Mouse (Mus musculus) kidney, embryonic 15.5 days (tissue): ENCODE results near the gene 5730409E04Rik. TPM values are rescaled to one million over a fixed set of nuclear protein-coding genes. Genes with fewer than 3 reads are reported as not detected.

ENCODE experiments used
- ATAC-seq: fragments of 200-750 bp; cut with Nextera tagmentation; replicated peaks from 2 replicates; pipeline ENCODE4 v1.8.0; 2017; ENCODE audit warnings: moderate TSS enrichment; ENCODE audit not compliant: low FRiP score
- H3K27ac ChIP-seq: fragments of 300-500 bp; sonication (generic); 2 replicates; pipeline ENCODE4 v1.5.1; 2015; ENCODE audit warnings: mild to moderate bottlenecking, inconsistent platforms
- H3K27me3 ChIP-seq: fragments of 300-500 bp; sonication (generic); 2 replicates; pipeline ENCODE4 v1.6.1; 2015; ENCODE audit warnings: inconsistent platforms
- H3K36me3 ChIP-seq: fragments of 300-500 bp; sonication (generic); 2 replicates; pipeline ENCODE4 v1.6.1; 2015; ENCODE audit warnings: inconsistent platforms
- H3K4me1 ChIP-seq: fragments of 300-500 bp; sonication (generic); 2 replicates; pipeline ENCODE4 v1.6.1; 2015; ENCODE audit warnings: inconsistent platforms
- H3K4me2 ChIP-seq: fragments of 300-500 bp; sonication (generic); 2 replicates; pipeline ENCODE4 v1.6.1; 2015; ENCODE audit warnings: moderate library complexity, mild to moderate bottlenecking, inconsistent platforms
- H3K4me3 ChIP-seq: fragments of 300-500 bp; sonication (generic); replicated peaks from 2 replicates; pipeline ENCODE4 v1.5.1; 2015; ENCODE audit warnings: mild to moderate bottlenecking, inconsistent platforms
- H3K9ac ChIP-seq: fragments of 300-500 bp; sonication (generic); 2 replicates; pipeline ENCODE4 v1.6.1; 2015; ENCODE audit warnings: mild to moderate bottlenecking, inconsistent platforms
- H3K9me3 ChIP-seq: fragments of 300-500 bp; sonication (generic); replicated peaks from 2 replicates; pipeline ENCODE4 v1.6.1; 2016; ENCODE audit warnings: inconsistent platforms
- WGBS: fragments of 180-500 bp; shearing (Covaris S2); methylation state at CpG from one replicate; pipeline ENCODE4 v1.1.7; 2015; ENCODE audit warnings: mixed read lengths; 5-methylcytosine and 5-hydroxymethylcytosine counted together
- polyA plus RNA-seq: library from polyadenylated mRNA; unstranded; fragments of >200 nt; fragmentation: Nextera tagmentation; extraction: Ambion mirVana; gene quantifications from 2 replicates; pipeline ENCODE4 v1.2.1, GENCODE M21; 2015

The 5730409E04Rik gene
- polyA plus RNA-seq, 1 experiment from 2014 or later: 2.2 TPM

GRCm38 (mm10) chr4:126604141-126604540 is 5.5 kb upstream of the 5730409E04Rik start:
- Histone ChIP-seq H3K27ac (no peak overlapping the region), H3K36me3 (no peaks in the 10 kb centered on the region), H3K27me3 (no peaks in the 10 kb centered on the region), H3K4me1 (peaks cover 16% of the 10 kb centered on the region), H3K4me2 (no peak overlapping the region), H3K9ac (no peak overlapping the region), H3K4me3 (no peak overlapping the region), H3K9me3 (no peaks in the 10 kb centered on the region)
- ATAC-seq: no peak
- WGBS: 83% methylated on average over 2 of the region's 2 CpGs

DNA sequence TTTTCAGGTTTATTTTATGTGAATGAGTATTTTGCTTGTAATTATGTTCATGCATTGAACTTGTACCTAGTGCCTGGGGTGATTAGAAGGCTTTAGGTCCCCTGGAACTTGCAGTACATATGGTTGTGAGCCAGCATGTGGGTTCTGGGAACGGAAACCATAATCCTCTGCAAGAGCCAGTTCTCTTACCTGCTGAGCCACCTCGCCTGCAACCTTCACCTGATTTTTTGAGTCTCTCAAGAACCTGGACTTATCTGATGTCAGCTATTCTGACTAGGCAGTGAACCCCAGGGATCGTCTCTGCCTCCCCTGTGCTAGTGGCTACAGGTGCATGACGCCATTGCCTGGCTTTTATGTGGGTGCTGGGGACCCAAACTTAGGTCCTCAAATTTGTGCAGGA is 3.9 kb upstream of the 5730409E04Rik start:
- H3K4me3 ChIP-seq: no peak overlapping the region
- H3K36me3 ChIP-seq: no peaks in the 10 kb centered on the region
- peaks cover 16% of the 10 kb centered on the region for H3K4me1 ChIP-seq
- H3K4me2 ChIP-seq: no peak overlapping the region
- WGBS: 88% methylated on average over 4 of the region's 4 CpGs
- H3K9ac ChIP-seq: no peak overlapping the region
- H3K27me3 ChIP-seq: no peaks in the 10 kb centered on the region
- H3K27ac ChIP-seq: no peak overlapping the region
- ATAC-seq: no peak
- no peaks in the 10 kb centered on the region for H3K9me3 ChIP-seq

GRCm38 (mm10) chr4:126611991-126612390 is 2.4 kb downstream of the 5730409E04Rik start:
- H3K27me3 ChIP-seq: no peaks in the 10 kb centered on the region
- WGBS: 91% methylated on average over 17 of the region's 17 CpGs
- H3K9ac ChIP-seq: no peak overlapping the region
- no peak overlapping the region for H3K4me3 ChIP-seq
- H3K9me3 ChIP-seq: no peaks in the 10 kb centered on the region
- peaks cover 9% of the 10 kb centered on the region; the same call in 1 of the 2 replicates for H3K36me3 ChIP-seq
- H3K4me1 ChIP-seq: peaks cover 3% of the 10 kb centered on the region; the same call in 1 of the 2 replicates
- H3K27ac ChIP-seq: no peak overlapping the region
- no peak for ATAC-seq
- no peak overlapping the region for H3K4me2 ChIP-seq

GRCm38 (mm10) chr4:126616312-126616711 is 6.7 kb downstream of the 5730409E04Rik start:
- no peak overlapping the region for H3K27ac ChIP-seq
- ATAC-seq: no peak
- 81% methylated on average over 4 of the region's 4 CpGs for WGBS
- peaks cover 30% of the 10 kb centered on the region for H3K27me3 ChIP-seq
- H3K9me3 ChIP-seq: no peaks in the 10 kb centered on the region
- H3K4me3 ChIP-seq: no peak overlapping the region
- no peak overlapping the region for H3K4me2 ChIP-seq
- H3K4me1 ChIP-seq: peaks cover 9% of the 10 kb centered on the region
- no peak overlapping the region for H3K9ac ChIP-seq
- peaks cover 9% of the 10 kb centered on the region; the same call in 1 of the 2 replicates for H3K36me3 ChIP-seq

- no peak for ATAC-seq
- H3K4me1 ChIP-seq: peaks cover 9% of the 10 kb centered on the region
- H3K27me3 ChIP-seq: peaks cover 44% of the 10 kb centered on the region
- no peak overlapping the region for H3K27ac ChIP-seq
- H3K4me3 ChIP-seq: peak overlapping the region; percentile 39
- peak overlapping the region; percentile 67 for H3K4me2 ChIP-seq
- H3K9me3 ChIP-seq: no peaks in the 10 kb centered on the region
- 2% methylated on average over 32 of the region's 33 CpGs for WGBS
- peak overlapping the region; percentile 30 for H3K9ac ChIP-seq
- no peaks in the 10 kb centered on the region for H3K36me3 ChIP-seq
Observed at GRCm38 (mm10) chr4:126619691-126620330, 10.2 kb downstream of the 5730409E04Rik start.

DNA sequence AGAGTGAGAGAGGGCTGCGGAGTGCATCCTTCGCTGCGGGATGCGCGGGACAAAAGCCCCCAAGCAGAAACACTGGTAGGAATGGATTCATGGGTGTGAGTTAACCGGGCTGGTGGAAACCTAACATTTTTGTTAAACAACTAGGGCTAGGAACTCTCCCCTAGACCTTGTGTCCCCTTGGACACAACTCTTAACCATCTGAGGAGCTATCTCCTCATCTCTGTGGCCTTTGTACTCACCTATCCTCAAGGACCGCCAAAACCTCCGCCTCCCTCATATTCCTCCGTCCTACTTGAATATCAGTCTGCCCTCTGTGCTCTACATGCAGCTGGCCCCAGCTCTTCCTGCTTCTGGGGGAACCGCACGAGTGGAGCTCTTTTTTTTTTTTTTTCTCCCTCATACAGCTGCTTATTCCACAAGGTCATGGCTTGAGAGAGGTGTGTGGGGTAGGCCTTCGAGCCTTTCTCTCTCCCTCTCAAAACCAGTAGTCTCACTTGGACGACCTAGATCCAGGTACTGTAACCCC is 10.8 kb downstream of the 5730409E04Rik start:
- no peaks in the 10 kb centered on the region for H3K9me3 ChIP-seq
- H3K4me1 ChIP-seq: peaks cover 9% of the 10 kb centered on the region
- ATAC-seq: no peak
- H3K36me3 ChIP-seq: no peaks in the 10 kb centered on the region
- peak overlapping the region; percentile 67 for H3K4me2 ChIP-seq
- H3K9ac ChIP-seq: peak overlapping the region; percentile 30; the same call in 1 of the 2 replicates
- H3K27ac ChIP-seq: no peak overlapping the region
- peaks cover 44% of the 10 kb centered on the region for H3K27me3 ChIP-seq
- peak overlapping the region; percentile 39 for H3K4me3 ChIP-seq
- whole genome bisulfite sequencing: 23% methylated on average over 13 of the region's 13 CpGs

- WGBS: 2% methylated on average over 23 of the region's 23 CpGs
- H3K36me3 ChIP-seq: no peaks in the 10 kb centered on the region
- peak overlapping the region; percentile 6; the same call in 1 of the 2 replicates for H3K27ac ChIP-seq
- H3K27me3 ChIP-seq: peaks cover 10% of the 10 kb centered on the region
- peaks cover 11% of the 10 kb centered on the region for H3K4me1 ChIP-seq
- H3K9me3 ChIP-seq: no peaks in the 10 kb centered on the region
- ATAC-seq: peak; percentile 56; the same call in 1 of the 2 replicates
- H3K9ac ChIP-seq: peak overlapping the region; percentile 14; the same call in 1 of the 2 replicates
- peak overlapping the region; percentile 56 for H3K4me2 ChIP-seq
- H3K4me3 ChIP-seq: peak overlapping the region; percentile 31
Observed at GRCm38 (mm10) chr4:126627021-126627681, 17.5 kb downstream of the 5730409E04Rik start.

DNA sequence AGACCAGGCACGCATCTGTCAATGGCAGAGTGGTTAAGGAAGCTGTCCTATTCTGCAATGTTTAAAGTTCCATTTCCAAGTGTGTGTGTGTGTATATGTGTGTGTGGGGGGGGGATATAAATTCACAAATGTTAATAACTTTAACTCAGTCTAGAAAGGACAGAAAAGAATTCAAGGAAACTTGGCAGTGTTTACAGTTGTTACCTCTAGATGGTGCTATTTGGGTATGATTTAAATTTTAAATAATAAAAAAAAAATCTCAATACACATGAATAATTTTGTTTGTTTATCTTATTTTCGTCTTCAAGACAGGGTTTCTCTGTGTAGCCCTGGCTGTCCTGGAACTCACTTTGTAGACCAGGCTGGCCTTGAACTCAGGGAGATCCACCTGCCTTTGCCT is 22.3 kb downstream of the 5730409E04Rik start:
- Histone ChIP-seq H3K9ac (no peak overlapping the region), H3K36me3 (no peaks in the 10 kb centered on the region), H3K4me3 (no peak overlapping the region), H3K27ac (no peak overlapping the region), H3K27me3 (peaks cover 34% of the 10 kb centered on the region), H3K4me2 (no peak overlapping the region), H3K9me3 (no peaks in the 10 kb centered on the region), H3K4me1 (peaks cover 6% of the 10 kb centered on the region)
- 51% methylated on average over 2 of the region's 2 CpGs for WGBS
- ATAC-seq: no peak

DNA sequence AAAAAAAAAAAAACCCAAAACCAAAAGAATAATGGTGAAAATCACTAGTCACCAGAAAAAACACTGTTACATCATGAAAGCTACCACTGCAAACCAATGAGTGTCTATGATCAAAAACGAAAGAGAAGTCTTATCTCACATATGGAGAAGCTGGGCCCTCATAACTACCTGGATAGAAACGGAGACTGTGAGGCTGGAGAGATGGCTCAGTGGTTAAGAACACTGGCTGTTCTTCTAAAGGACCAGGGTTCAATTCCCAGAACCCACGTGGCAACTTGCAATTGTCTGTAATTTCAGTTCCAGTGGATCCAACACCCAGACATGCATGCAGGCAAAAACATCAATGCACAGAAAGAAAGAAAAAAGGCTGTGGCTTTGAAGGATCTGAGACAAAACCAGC is 23.1 kb downstream of the 5730409E04Rik start:
- Histone ChIP-seq H3K9me3 (no peaks in the 10 kb centered on the region), H3K9ac (no peak overlapping the region), H3K36me3 (no peaks in the 10 kb centered on the region), H3K4me2 (no peak overlapping the region), H3K27me3 (peaks cover 38% of the 10 kb centered on the region), H3K4me3 (no peak overlapping the region), H3K27ac (no peak overlapping the region), H3K4me1 (no peaks in the 10 kb centered on the region)
- 69% methylated on average over 3 of the region's 3 CpGs for WGBS
- ATAC-seq: no peak

DNA sequence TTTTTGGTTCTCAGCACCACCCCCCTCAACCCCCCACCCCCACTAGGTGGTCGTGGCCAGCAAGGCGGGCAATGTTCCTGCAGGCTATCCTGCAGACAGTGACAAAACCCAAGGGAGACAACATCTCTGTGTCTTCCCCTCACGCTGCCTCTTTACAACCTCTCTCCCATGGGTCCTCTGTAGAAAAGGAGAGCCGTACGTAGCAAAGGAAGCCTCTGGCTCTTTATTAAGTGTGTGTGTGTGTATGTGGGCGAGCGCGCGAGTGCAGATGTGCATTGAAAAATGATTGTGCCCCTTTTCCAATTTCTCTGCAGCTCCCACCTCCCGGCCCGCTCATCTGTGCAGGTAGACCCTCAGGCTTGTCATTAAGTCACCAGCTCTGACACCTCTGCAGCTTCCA is 26.7 kb downstream of the 5730409E04Rik start:
- Histone ChIP-seq H3K27ac (no peak overlapping the region), H3K27me3 (peaks cover 61% of the 10 kb centered on the region), H3K4me3 (no peak overlapping the region), H3K4me1 (no peaks in the 10 kb centered on the region), H3K36me3 (no peaks in the 10 kb centered on the region), H3K9me3 (no peaks in the 10 kb centered on the region), H3K4me2 (no peak overlapping the region), H3K9ac (no peak overlapping the region)
- no peak for ATAC-seq
- WGBS: 19% methylated on average over 11 of the region's 11 CpGs

DNA sequence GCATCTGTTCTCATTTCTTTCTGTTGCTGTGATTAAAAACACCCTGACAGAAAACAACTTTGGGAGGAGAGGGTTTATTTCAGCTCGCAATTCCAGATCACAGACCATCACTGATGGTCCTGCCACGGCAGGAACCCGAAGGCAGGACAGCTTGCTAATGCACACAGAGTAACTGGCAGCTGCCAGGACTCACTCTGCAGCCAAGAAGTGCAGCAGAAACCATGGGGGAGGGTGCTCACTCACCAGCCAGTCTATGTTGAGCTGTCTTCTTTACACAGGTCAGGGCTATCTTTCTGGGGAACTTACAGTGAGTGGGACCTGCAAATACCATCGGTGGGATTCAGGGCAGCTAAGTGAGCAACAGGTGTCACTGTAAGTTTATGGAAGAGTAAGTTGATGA is 27.8 kb downstream of the 5730409E04Rik start:
- Histone ChIP-seq H3K27me3 (peaks cover 72% of the 10 kb centered on the region), H3K9me3 (no peaks in the 10 kb centered on the region), H3K4me3 (no peak overlapping the region), H3K4me1 (no peaks in the 10 kb centered on the region), H3K4me2 (no peak overlapping the region), H3K27ac (no peak overlapping the region), H3K36me3 (no peaks in the 10 kb centered on the region), H3K9ac (no peak overlapping the region)
- 70% methylated on average over 4 of the region's 4 CpGs for WGBS
- ATAC-seq: no peak

- no peaks in the 10 kb centered on the region for H3K9me3 ChIP-seq
- ATAC-seq: no peak
- H3K36me3 ChIP-seq: no peaks in the 10 kb centered on the region
- H3K4me1 ChIP-seq: no peaks in the 10 kb centered on the region
- WGBS: 54% methylated on average over 7 of the region's 7 CpGs
- no peak overlapping the region for H3K4me3 ChIP-seq
- peaks cover 68% of the 10 kb centered on the region for H3K27me3 ChIP-seq
- H3K4me2 ChIP-seq: no peak overlapping the region
- no peak overlapping the region for H3K9ac ChIP-seq
- H3K27ac ChIP-seq: no peak overlapping the region
Observed at GRCm38 (mm10) chr4:126639339-126639738, 29.7 kb downstream of the 5730409E04Rik start.
